Mouse (Mus musculus) small intestine, adult 2 months (tissue): Measurements from ENCODE around the gene Negr1. TPM values are rescaled to one million over a fixed set of nuclear protein-coding genes. Genes with fewer than 3 reads are reported as not detected.

ENCODE experiments used
- H3K27ac ChIP-seq: fragments of 200-500 bp; 2 replicates; pipeline ENCODE4 v1.5.1; 2012; ENCODE audit warnings: low read depth, low read length, control low read depth, inconsistent platforms; ENCODE audit not compliant: insufficient read depth
- H3K27me3 ChIP-seq: fragments of 200-500 bp; 2 replicates; pipeline ENCODE4 v1.6.1; 2012; ENCODE audit warnings: mild to moderate bottlenecking, moderate library complexity, low read length, inconsistent platforms; ENCODE audit not compliant: control insufficient read depth, insufficient read depth
- H3K36me3 ChIP-seq: fragments of 200-500 bp; 2 replicates; pipeline ENCODE4 v1.6.1; 2012; ENCODE audit warnings: mild to moderate bottlenecking, low read length, control low read depth, inconsistent platforms; ENCODE audit not compliant: control insufficient read depth, insufficient read depth
- H3K4me1 ChIP-seq: fragments of 200-500 bp; 2 replicates; pipeline ENCODE4 v1.6.1; 2012; ENCODE audit warnings: low read length, inconsistent platforms, mixed read lengths; ENCODE audit not compliant: control insufficient read depth, insufficient read depth, insufficient read length
- H3K4me3 ChIP-seq: fragments of 200-500 bp; 2 replicates; pipeline ENCODE4 v1.5.1; 2012; ENCODE audit warnings: low read depth, mild to moderate bottlenecking, control low read depth, inconsistent platforms, low read length, moderate library complexity
- CTCF ChIP-seq: fragments of 200-500 bp; IDR thresholded peaks from 2 replicates; pipeline ENCODE4 v1.5.1; 2012; ENCODE audit warnings: low read depth, mild to moderate bottlenecking, control low read depth, inconsistent platforms, low read length, moderate library complexity, mixed read lengths; ENCODE audit not compliant: insufficient replicate concordance, insufficient read length; ENCODE audit errors: extremely low read depth
- POLR2A ChIP-seq: fragments of 200-500 bp; IDR thresholded peaks from 2 replicates; pipeline ENCODE4 v1.6.1; 2012; ENCODE audit warnings: low read depth, mild to moderate bottlenecking, control low read depth, inconsistent platforms, low read length, moderate library complexity
- WGBS: fragments of 180-500 bp; shearing (Covaris S2); methylation state at CpG from one replicate; pipeline ENCODE4 v1.1.7; 2018; 5-methylcytosine and 5-hydroxymethylcytosine counted together
- polyA plus RNA-seq: library from polyadenylated mRNA; depleted of rRNA; stranded (reverse); fragments of >200 nt; gene quantifications from 2 replicates; pipeline ENCODE4 v1.2.3, GENCODE M21; 2012

The Negr1 gene
- polyA plus RNA-seq, 1 experiment, result 0.35 TPM

GRCm38 (mm10) chr3:157105580-157106264, 544.1 kb downstream of the Negr1 start:
- TF ChIP-seq CTCF, result no peak
- no peak for TF ChIP-seq POLR2A

GRCm38 (mm10) chr3:157108156-157108555, 546.6 kb downstream of the Negr1 start:
- 95% methylated on average over 2 of the region's 2 CpGs for WGBS
- no peak overlapping the region for H3K27ac ChIP-seq
- TF ChIP-seq CTCF, result no peak
- TF ChIP-seq POLR2A, result no peak

More at GRCm38 (mm10) chr3:157105580-157106264, 544.1 kb downstream of the Negr1 start:
- Histone ChIP-seq H3K36me3 (no peaks in the 10 kb centered on the region), H3K4me3 (no peak overlapping the region), H3K27ac (no peak overlapping the region), H3K27me3 (no peaks in the 10 kb centered on the region), H3K4me1 (no peaks in the 10 kb centered on the region)
- 18% methylated on average over 6 of the region's 6 CpGs for WGBS

GRCm38 (mm10) chr3:157109308-157109707, 547.7 kb downstream of the Negr1 start:
- Histone ChIP-seq H3K27ac (no peak overlapping the region), H3K36me3 (no peaks in the 10 kb centered on the region), H3K27me3 (no peaks in the 10 kb centered on the region), H3K4me3 (no peak overlapping the region), H3K4me1 (no peaks in the 10 kb centered on the region)
- no peak for TF ChIP-seq POLR2A
- no peak for TF ChIP-seq CTCF

More at GRCm38 (mm10) chr3:157108156-157108555, 546.6 kb downstream of the Negr1 start:
- H3K4me1 ChIP-seq, result no peaks in the 10 kb centered on the region
- H3K36me3 ChIP-seq, result no peaks in the 10 kb centered on the region
- no peak overlapping the region for H3K4me3 ChIP-seq
- no peaks in the 10 kb centered on the region for H3K27me3 ChIP-seq

GRCm38 (mm10) chr3:157115105-157115760, 553.6 kb downstream of the Negr1 start:
- Histone ChIP-seq H3K4me1 (no peaks in the 10 kb centered on the region), H3K27ac (no peak overlapping the region), H3K36me3 (no peaks in the 10 kb centered on the region), H3K27me3 (no peaks in the 10 kb centered on the region), H3K4me3 (no peak overlapping the region)
- TF ChIP-seq POLR2A (no peak), CTCF (no peak)
- 41% methylated on average over 5 of the region's 5 CpGs for WGBS

GRCm38 (mm10) chr3:157116024-157116423, 554.4 kb downstream of the Negr1 start:
- Histone ChIP-seq H3K27me3 (no peaks in the 10 kb centered on the region), H3K4me3 (no peak overlapping the region), H3K27ac (no peak overlapping the region), H3K36me3 (no peaks in the 10 kb centered on the region), H3K4me1 (no peaks in the 10 kb centered on the region)
- no peak for TF ChIP-seq POLR2A
- TF ChIP-seq CTCF, result no peak
- 87% methylated on average over 1 of the region's 1 CpGs for WGBS

- no peaks in the 10 kb centered on the region for H3K4me1 ChIP-seq
- TF ChIP-seq CTCF (no peak), POLR2A (no peak)
- WGBS, result 46% methylated on average over 2 of the region's 2 CpGs
- no peaks in the 10 kb centered on the region for H3K36me3 ChIP-seq
- no peak overlapping the region for H3K4me3 ChIP-seq
- H3K27me3 ChIP-seq, result no peaks in the 10 kb centered on the region
- no peak overlapping the region for H3K27ac ChIP-seq
Measured at GRCm38 (mm10) chr3:157119916-157120315, 558.3 kb downstream of the Negr1 start.

GRCm38 (mm10) chr3:157146124-157146855, 584.7 kb downstream of the Negr1 start:
- Histone ChIP-seq H3K27ac (no peak overlapping the region), H3K36me3 (no peaks in the 10 kb centered on the region), H3K4me1 (no peaks in the 10 kb centered on the region), H3K4me3 (no peak overlapping the region), H3K27me3 (no peaks in the 10 kb centered on the region)
- TF ChIP-seq POLR2A (no peak), CTCF (no peak)
- WGBS, result 76% methylated on average over 14 of the region's 14 CpGs
